Mouse (Mus musculus) forebrain, embryonic 10.5 days (tissue): ENCODE measurements around the gene Hmcn2. TPM values are rescaled to one million over a fixed set of nuclear protein-coding genes. Genes with fewer than 3 reads are reported as not detected.
A peak's percentile ranks its signal among the peaks of the same experiment; 100 is the strongest.

Source experiments
- DNase-seq: peaks from one replicate; pipeline ENCODE4 v3.0.0-alpha.2; 2017; ENCODE audit warnings: low spot score; ENCODE audit errors: extremely low spot score
- H3K27ac ChIP-seq: fragments of 300-500 bp; sonication (generic); 2 replicates; pipeline ENCODE4 v1.5.1; 2016; ENCODE audit warnings: mild to moderate bottlenecking
- H3K27me3 ChIP-seq: fragments of 300-500 bp; sonication (generic); 2 replicates; pipeline ENCODE4 v1.6.1; 2016; ENCODE audit warnings: mild to moderate bottlenecking; ENCODE audit not compliant: poor library complexity, severe bottlenecking
- H3K36me3 ChIP-seq: fragments of 300-500 bp; sonication (generic); replicated peaks from 2 replicates; pipeline ENCODE4 v1.6.1; 2016; ENCODE audit warnings: mild to moderate bottlenecking, moderate library complexity
- H3K4me1 ChIP-seq: fragments of 300-500 bp; sonication (generic); 2 replicates; pipeline ENCODE4 v1.6.1; 2016
- H3K4me3 ChIP-seq: fragments of 300-500 bp; sonication (generic); 2 replicates; pipeline ENCODE4 v1.5.1; 2016; ENCODE audit warnings: mild to moderate bottlenecking, moderate library complexity
- H3K9me3 ChIP-seq: fragments of 300-500 bp; sonication (generic); 2 replicates; pipeline ENCODE4 v1.6.1; 2016; ENCODE audit warnings: mild to moderate bottlenecking, moderate library complexity
- WGBS: fragments of 180-500 bp; shearing (Covaris S2); methylation state at CpG from one replicate; pipeline ENCODE4 v1.1.7; 2016; 5-methylcytosine and 5-hydroxymethylcytosine counted together
- polyA plus RNA-seq: library from polyadenylated mRNA; unstranded; fragments of >200 nt; fragmentation: Nextera tagmentation; extraction: Ambion mirVana; gene quantifications from 2 replicates; pipeline ENCODE4 v1.2.1, GENCODE M21; 2016

Hmcn2 gene
- polyA plus RNA-seq, 1 experiment from 2014 or later = not detected

DNA sequence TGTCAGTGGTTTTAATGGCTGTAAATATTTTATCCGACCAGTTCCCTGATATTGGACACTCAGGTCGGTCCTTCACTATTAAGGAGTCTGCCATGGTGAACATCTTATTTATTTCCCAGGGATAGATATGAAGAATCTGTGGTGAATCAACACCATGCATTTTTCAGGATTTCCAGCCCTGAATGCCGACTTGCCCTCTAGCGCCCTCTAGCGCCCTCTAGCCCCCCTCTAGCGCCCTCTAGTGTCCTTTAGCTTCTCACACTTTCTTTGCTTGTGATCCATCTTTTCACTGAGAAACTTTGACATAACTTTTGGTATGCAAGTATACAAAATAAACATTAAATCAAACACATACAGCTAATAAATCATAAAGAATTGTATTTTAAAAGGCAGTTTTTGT, 22.8 kb upstream of the Hmcn2 start:
- Histone ChIP-seq H3K9me3 (no peaks in the 10 kb centered on the region), H3K27me3 (no peaks in the 10 kb centered on the region), H3K4me3 (no peak overlapping the region), H3K4me1 (no peaks in the 10 kb centered on the region; the same call in 1 of the 2 replicates), H3K36me3 (peaks cover 69% of the 10 kb centered on the region), H3K27ac (no peak overlapping the region)
- WGBS = 7% methylated on average over 6 of the region's 6 CpGs
- DNase-seq = peak; percentile 71

DNA sequence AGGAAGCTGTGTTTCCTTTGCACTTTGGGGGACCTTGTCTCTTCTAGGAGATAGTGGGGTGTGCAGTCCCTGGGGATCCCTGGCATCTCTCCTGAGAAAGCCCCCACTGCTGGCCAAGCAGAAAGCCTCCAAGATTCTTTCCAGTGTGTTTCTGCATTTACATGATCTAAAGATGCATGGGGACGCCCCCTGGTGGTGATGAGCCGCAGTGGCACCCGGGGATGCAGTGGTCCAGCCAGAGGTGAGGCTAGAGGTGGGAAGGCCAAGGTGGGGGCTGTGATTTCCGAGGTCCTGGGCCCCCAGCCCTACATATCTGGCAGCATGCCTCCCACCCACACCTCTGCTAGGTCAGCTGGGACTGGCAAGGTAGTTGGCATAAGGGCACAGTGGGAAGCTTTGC, 19.2 kb upstream of the Hmcn2 start:
- Histone ChIP-seq H3K27me3 (no peaks in the 10 kb centered on the region), H3K4me1 (peaks cover 16% of the 10 kb centered on the region), H3K9me3 (no peaks in the 10 kb centered on the region), H3K36me3 (peaks cover 33% of the 10 kb centered on the region), H3K27ac (no peak overlapping the region), H3K4me3 (no peak overlapping the region)
- 1% methylated on average over 4 of the region's 4 CpGs for WGBS
- peak; percentile 80 for DNase-seq

- Histone ChIP-seq H3K27me3 (no peaks in the 10 kb centered on the region), H3K9me3 (no peaks in the 10 kb centered on the region), H3K27ac (no peak overlapping the region), H3K4me1 (peaks cover 16% of the 10 kb centered on the region), H3K36me3 (peaks cover 27% of the 10 kb centered on the region), H3K4me3 (no peak overlapping the region)
- DNase-seq = no peak
- WGBS = 80% methylated on average over 6 of the region's 6 CpGs
Observed at GRCm38 (mm10) chr2:31296395-31296794, 17.8 kb upstream of the Hmcn2 start.

DNA sequence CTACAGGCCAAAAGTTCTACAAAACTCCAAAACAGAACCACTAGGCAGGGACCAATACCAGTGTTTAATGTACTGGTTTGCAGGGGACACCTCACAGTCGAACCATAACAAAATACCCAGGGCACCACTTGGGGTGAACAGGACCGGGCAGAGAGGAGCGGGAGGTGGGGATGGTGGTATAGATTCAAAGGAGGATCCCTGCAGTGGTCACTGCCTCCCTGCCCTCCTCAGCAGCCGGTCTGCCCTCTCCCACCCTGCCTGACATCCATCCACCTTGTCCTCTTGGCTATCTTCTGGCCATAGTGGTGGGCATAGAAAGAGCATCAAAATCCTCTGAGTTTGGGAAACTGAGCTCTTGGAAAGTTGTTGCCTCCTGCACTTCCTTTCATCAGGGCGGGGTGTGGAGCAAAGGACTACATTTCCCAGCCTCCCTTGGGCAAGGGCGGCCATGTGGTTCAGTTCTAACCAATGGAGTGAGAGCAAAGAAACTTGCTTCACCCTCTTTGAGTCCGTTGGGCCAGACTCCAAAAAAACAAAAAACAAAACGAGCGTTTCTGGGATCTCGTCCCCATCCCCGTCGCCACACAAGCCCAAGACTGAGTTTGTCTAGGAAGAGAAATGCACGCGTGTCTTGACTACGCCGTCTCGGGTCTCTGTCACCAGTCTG, 16.5 kb upstream of the Hmcn2 start:
- WGBS = 4% methylated on average over 17 of the region's 17 CpGs
- Histone ChIP-seq H3K9me3 (no peaks in the 10 kb centered on the region), H3K27me3 (no peaks in the 10 kb centered on the region), H3K4me3 (peak overlapping the region; percentile 56), H3K27ac (peak overlapping the region; percentile 79), H3K36me3 (peaks cover 17% of the 10 kb centered on the region), H3K4me1 (peaks cover 16% of the 10 kb centered on the region)
- peak; percentile 70 for DNase-seq

GRCm38 (mm10) chr2:31298814-31299213, 15.4 kb upstream of the Hmcn2 start:
- peak overlapping the region; percentile 56 for H3K4me3 ChIP-seq
- H3K27ac ChIP-seq = peak overlapping the region; percentile 79; the same call in 1 of the 2 replicates
- H3K36me3 ChIP-seq = peaks cover 7% of the 10 kb centered on the region
- H3K9me3 ChIP-seq = no peaks in the 10 kb centered on the region
- H3K27me3 ChIP-seq = no peaks in the 10 kb centered on the region
- WGBS = 40% methylated on average over 4 of the region's 4 CpGs
- DNase-seq = no peak
- peaks cover 16% of the 10 kb centered on the region for H3K4me1 ChIP-seq

DNA sequence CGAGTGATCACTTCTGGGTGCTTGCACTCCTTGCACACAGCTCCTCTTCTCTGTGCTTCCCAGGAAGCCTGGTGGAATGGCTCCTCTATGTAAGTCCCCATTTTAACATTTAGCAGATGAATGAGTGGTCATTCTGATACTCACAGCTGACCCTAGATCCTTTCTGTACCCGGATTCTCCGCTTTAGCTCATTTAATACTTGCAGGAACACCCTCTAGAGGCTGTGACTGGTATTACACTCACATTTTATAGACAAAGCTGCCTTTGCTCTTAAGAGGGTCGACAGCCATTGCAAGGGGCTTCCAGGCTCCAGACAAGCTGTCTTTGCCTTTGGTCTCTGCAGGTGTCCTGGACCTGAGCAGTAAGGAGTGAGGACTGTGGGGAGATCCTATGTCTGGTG, 14.9 kb upstream of the Hmcn2 start:
- Histone ChIP-seq H3K27me3 (no peaks in the 10 kb centered on the region), H3K9me3 (no peaks in the 10 kb centered on the region), H3K4me1 (peaks cover 16% of the 10 kb centered on the region), H3K36me3 (peaks cover 3% of the 10 kb centered on the region), H3K4me3 (no peak overlapping the region), H3K27ac (no peak overlapping the region)
- DNase-seq = peak; percentile 31
- 21% methylated on average over 4 of the region's 4 CpGs for WGBS

GRCm38 (mm10) chr2:31299996-31300395, 14.2 kb upstream of the Hmcn2 start:
- WGBS = 83% methylated on average over 10 of the region's 10 CpGs
- Histone ChIP-seq H3K4me1 (peaks cover 16% of the 10 kb centered on the region), H3K9me3 (no peaks in the 10 kb centered on the region), H3K4me3 (no peak overlapping the region), H3K36me3 (no peaks in the 10 kb centered on the region), H3K27ac (no peak overlapping the region), H3K27me3 (no peaks in the 10 kb centered on the region)
- DNase-seq = no peak

- DNase-seq = no peak
- no peak overlapping the region for H3K4me3 ChIP-seq
- H3K27me3 ChIP-seq = no peaks in the 10 kb centered on the region
- H3K36me3 ChIP-seq = no peaks in the 10 kb centered on the region
- no peak overlapping the region for H3K27ac ChIP-seq
- peaks cover 14% of the 10 kb centered on the region for H3K4me1 ChIP-seq
- H3K9me3 ChIP-seq = no peaks in the 10 kb centered on the region
- 87% methylated on average over 9 of the region's 9 CpGs for WGBS
Observed at GRCm38 (mm10) chr2:31303177-31303576, 11.0 kb upstream of the Hmcn2 start.

DNA sequence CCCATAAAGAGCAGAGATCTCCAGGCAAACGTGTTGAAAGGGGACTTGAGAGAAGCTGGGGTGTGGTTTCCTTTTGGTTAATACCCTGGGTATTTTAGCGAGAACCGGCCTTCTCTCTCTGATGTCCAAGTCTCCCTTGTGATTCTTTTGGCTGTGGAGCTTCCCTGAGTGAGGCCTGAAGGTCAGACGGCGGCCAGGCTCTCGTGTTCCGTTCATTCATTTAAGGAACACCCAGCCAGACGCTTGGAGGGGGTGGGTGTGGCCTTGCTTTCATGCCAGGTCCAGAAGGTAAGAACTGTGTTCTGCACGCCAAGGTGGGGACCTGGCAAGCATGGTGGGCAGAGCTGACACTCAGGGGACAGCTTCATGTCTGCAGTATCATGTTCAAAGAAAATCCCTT, 10.0 kb upstream of the Hmcn2 start:
- Histone ChIP-seq H3K4me1 (peaks cover 4% of the 10 kb centered on the region; the same call in 1 of the 2 replicates), H3K9me3 (no peaks in the 10 kb centered on the region), H3K27me3 (no peaks in the 10 kb centered on the region), H3K4me3 (no peak overlapping the region), H3K27ac (no peak overlapping the region), H3K36me3 (no peaks in the 10 kb centered on the region)
- WGBS = 85% methylated on average over 9 of the region's 9 CpGs
- no peak for DNase-seq

DNA sequence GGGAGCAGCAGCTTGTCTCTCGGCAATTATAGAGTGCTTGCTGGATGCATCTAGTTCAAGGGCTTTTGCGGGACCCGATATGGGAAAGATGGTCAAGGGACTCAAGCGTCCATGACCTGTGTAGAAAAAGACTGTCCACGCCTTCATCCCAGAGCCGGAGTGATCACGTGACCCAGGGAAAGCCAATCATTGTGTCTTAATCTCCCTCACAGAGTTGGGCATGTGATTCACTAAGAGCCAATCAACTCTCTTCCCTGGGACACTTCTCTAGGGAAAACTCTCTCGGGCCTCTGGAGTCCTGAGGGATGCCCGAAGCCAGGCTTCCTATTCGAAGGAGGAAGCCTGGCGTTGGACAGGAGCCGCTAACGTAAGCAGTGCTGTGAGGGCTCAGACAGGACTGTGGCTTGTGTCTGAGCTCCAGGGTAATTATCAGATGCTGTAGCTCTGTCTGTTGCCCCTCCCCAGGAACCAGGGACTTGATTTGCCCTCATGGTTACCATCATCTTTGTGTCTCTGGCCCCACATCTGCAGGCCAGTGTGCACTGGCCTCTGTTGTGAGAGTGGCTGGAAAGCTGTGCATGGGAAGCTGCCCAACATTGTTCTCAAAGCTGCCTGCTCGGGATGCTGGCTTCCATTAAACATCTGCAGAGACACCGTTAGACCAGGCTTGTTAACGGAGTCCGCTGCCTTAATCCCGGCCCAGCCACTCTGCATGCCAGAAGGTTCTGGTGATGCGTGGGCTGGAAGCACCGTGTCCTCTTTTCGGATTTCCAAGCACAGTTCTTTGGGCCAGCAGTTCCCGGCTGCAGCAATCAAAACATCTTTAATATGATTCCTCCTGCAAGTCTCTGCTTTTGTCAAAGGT, 9.2 kb upstream of the Hmcn2 start:
- no peaks in the 10 kb centered on the region for H3K36me3 ChIP-seq
- no peaks in the 10 kb centered on the region for H3K9me3 ChIP-seq
- no peaks in the 10 kb centered on the region; the same call in 1 of the 2 replicates for H3K27me3 ChIP-seq
- no peak overlapping the region for H3K27ac ChIP-seq
- no peak overlapping the region for H3K4me3 ChIP-seq
- H3K4me1 ChIP-seq = 0 out of 2 replicates have a peak, but pooled peaks cover 4% of the 10 kb centered on the region
- 79% methylated on average over 22 of the region's 22 CpGs for WGBS
- DNase-seq = no peak

- Histone ChIP-seq H3K4me1 (0 out of 2 replicates have a peak, but pooled peaks cover 4% of the 10 kb centered on the region), H3K4me3 (no peak overlapping the region), H3K27me3 (peaks cover 6% of the 10 kb centered on the region), H3K9me3 (no peaks in the 10 kb centered on the region), H3K36me3 (no peaks in the 10 kb centered on the region), H3K27ac (no peak overlapping the region)
- 50% methylated on average over 4 of the region's 4 CpGs for WGBS
- no peak for DNase-seq
Observed at GRCm38 (mm10) chr2:31305684-31306083, 8.5 kb upstream of the Hmcn2 start.

GRCm38 (mm10) chr2:31308257-31308656, 6.0 kb upstream of the Hmcn2 start:
- DNase-seq = no peak
- H3K27me3 ChIP-seq = peaks cover 29% of the 10 kb centered on the region
- WGBS = 68% methylated on average over 4 of the region's 4 CpGs
- H3K27ac ChIP-seq = no peak overlapping the region
- H3K4me3 ChIP-seq = no peak overlapping the region
- H3K4me1 ChIP-seq = 0 out of 2 replicates have a peak, but pooled peaks cover 4% of the 10 kb centered on the region
- H3K9me3 ChIP-seq = no peaks in the 10 kb centered on the region
- H3K36me3 ChIP-seq = no peaks in the 10 kb centered on the region

GRCm38 (mm10) chr2:31309549-31309948, 4.7 kb upstream of the Hmcn2 start:
- Histone ChIP-seq H3K27ac (no peak overlapping the region), H3K27me3 (peaks cover 42% of the 10 kb centered on the region), H3K4me1 (peaks cover 11% of the 10 kb centered on the region), H3K9me3 (no peaks in the 10 kb centered on the region), H3K4me3 (no peak overlapping the region), H3K36me3 (no peaks in the 10 kb centered on the region)
- DNase-seq = no peak
- WGBS = 76% methylated on average over 15 of the region's 15 CpGs
